Mouse (Mus musculus): ENCODE results near the gene Mtcl1. TPM values are rescaled to one million over a fixed set of nuclear protein-coding genes. Genes with fewer than 3 reads are reported as not detected.

Gene Mtcl1
- total and polyA plus RNA-seq, 3 experiments: not detected

DNA sequence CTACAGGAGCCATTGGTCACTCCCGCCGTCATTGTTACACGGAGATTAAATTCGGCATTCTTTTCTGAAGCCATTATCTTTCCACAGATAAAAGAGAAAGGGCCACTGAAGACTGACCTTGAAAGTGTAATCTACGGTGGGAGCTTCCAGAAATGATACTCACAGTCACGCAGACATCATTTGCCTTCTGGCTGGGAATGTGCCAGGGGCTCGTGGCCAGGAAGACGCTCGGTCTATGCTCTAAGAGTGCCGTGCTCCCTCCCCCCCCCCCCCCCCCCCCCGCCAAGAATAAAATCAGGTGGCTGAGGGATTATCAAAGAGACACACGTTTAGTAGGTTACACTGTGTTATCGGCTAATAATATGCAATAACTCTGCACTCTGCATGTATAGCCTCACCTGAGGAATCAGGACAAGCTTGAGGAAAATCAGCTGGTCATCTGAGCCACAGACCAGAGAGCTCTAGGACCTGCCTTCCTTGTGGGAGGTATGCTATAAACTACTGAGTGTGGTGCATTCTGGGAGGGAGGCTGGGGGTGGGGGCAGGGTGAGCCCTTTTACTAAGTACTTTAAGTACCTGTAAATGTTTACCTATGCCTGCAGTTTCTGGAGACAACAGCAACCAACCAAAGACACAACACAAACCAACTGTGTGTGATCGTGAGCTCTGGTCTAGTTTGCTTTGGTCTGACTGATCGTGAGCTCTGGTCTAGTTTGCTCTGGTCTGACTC lies 87.1 kb downstream of the Mtcl1 start:
- DNase-seq (ENCODE audit: extremely low read depth): no peak
- Histone ChIP-seq H3K27me3 (replicated peaks) (no peaks in the 10 kb centered on the region), H3K9me3 (replicated peaks; ENCODE audit: low read length) (peaks cover 62% of the 10 kb centered on the region), H3K9ac (ENCODE audit: insufficient read depth, low read depth) (no peak overlapping the region), H3K4me1 (ENCODE audit: control insufficient read depth in 1 of 2, insufficient read depth in 2 of 2) (no peaks in the 10 kb centered on the region), H3K79me2 (replicated peaks; ENCODE audit: control insufficient read depth, extremely low read depth, insufficient read depth, poor library complexity, severe bottlenecking) (no peaks in the 10 kb centered on the region), H3K36me3 (replicated peaks in 1 of 2; ENCODE audit: control insufficient read depth in 1 of 2, insufficient read depth in 1 of 2, low read length in 1 of 2) (no peaks in the 10 kb centered on the region), H3K4me2 (ENCODE audit: insufficient read depth, low read depth, poor library complexity, severe bottlenecking) (no peak overlapping the region), H3K27ac (ENCODE audit: insufficient read depth, low read depth) (no peak overlapping the region), H3K4me3 (replicated peaks in 1 of 3; ENCODE audit: low read depth in 2 of 3, low read length in 2 of 3, poor library complexity in 1 of 3) (no peak overlapping the region)
- dilution Hi-C loops (cut with MboI; ENCODE audit: extremely low pct_ligation_motif_present, extremely low pct_unique_long_range_greater_than_20kb, low sequenced_read_pairs): no loop called here
- TF ChIP-seq ZNF384 (IDR thresholded peaks at IDR 0.05; ENCODE audit: low read depth, low read length) (no peak), EP300 (IDR thresholded peaks at IDR 0.05; ENCODE audit: low read length) (no peak), CHD2 (IDR thresholded peaks at IDR 0.05; ENCODE audit: low read length) (no peak), MEF2A (IDR thresholded peaks at IDR 0.05; ENCODE audit: borderline replicate concordance, low read depth, low read length) (no peak), JUN (IDR thresholded peaks at IDR 0.05; ENCODE audit: insufficient read depth, low read depth, low read length) (no peak), ZMIZ1 (IDR thresholded peaks at IDR 0.05; ENCODE audit: low read depth, low read length) (no peak), PAX5 (IDR thresholded peaks at IDR 0.05; ENCODE audit: low read length) (no peak), JUND (conservative IDR thresholded peaks at IDR 0.05; ENCODE audit: low read depth, low read length) (no peak), ZC3H11A (IDR thresholded peaks at IDR 0.05; ENCODE audit: low read depth, low read length) (no peak), TBP (conservative IDR thresholded peaks at IDR 0.05; ENCODE audit: low read depth, low read length) (no peak), SIN3A (IDR thresholded peaks at IDR 0.05; ENCODE audit: low read length) (no peak), POLR2A (IDR thresholded peaks at IDR 0.05; ENCODE audit: low read depth, low read length) (no peak), GABPA (IDR thresholded peaks at IDR 0.05; ENCODE audit: insufficient replicate concordance, low read depth, low read length) (no peak), RCOR1 (conservative IDR thresholded peaks at IDR 0.05; ENCODE audit: low read depth, low read length) (no peak), E2F4 (IDR thresholded peaks at IDR 0.05; ENCODE audit: insufficient replicate concordance, low read depth, low read length) (no peak)
- in situ Hi-C loops (cut with MboI; ENCODE audit: low pct_ligation_motif_present, low pct_unique_long_range_greater_than_20kb, low sequenced_read_pairs): no loop called here

DNA sequence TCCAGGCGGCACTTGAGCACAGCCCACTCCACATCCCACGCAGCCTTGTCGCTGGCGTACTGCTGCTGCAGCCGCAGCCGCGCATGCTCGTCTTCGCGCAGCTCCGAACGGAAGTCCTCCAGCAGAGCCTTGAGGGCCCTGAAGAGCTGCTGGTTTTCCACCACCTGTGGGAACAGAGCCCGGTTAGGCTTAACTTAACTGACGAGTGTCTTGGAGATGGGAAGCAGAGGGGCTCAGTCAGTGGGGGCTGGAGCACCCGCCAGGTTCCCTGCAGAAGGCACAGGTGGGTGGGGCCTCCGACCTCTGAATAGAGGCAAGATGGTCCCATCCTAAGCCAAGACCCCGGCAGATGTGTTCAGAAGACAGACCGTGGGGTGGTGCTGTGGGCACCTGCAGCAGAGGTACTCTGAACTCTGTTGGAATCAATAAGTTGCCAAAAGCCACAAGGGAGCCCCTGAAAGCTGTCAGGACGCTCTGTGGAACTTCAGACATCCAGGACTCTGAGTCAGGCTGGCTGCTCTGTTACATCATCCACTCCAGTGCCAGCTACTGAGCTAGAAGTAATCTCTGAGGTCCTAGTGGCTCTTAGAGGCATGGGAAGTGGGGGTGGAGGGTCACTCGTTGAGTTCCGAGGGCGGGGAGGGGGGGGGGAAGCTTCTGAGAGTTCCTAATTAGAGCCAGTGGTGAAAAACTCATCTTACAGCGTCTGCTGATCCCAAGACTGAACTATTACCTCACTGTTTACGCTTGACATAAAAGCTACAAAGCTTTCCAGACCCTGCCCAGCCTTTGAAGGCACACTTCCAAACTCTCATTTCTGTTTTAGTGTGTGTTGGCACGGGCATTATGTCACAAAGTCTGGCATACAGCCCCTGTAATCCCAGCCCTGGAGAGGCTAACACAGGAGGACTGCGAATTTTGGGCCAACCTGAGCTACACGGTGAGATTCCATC lies 91.2 kb downstream of the Mtcl1 start:
- in situ Hi-C loops (cut with MboI; ENCODE audit: low pct_ligation_motif_present, low pct_unique_long_range_greater_than_20kb, low sequenced_read_pairs) (no loop called here), dilution Hi-C loops (cut with MboI; ENCODE audit: extremely low pct_ligation_motif_present, extremely low pct_unique_long_range_greater_than_20kb, low sequenced_read_pairs) (no loop called here)
- DNase-seq (ENCODE audit: extremely low read depth): no peak
- Histone ChIP-seq H3K9me3 (replicated peaks; ENCODE audit: low read length) (peaks cover 65% of the 10 kb centered on the region), H3K36me3 (replicated peaks in 1 of 2; ENCODE audit: control insufficient read depth in 1 of 2, insufficient read depth in 1 of 2, low read length in 1 of 2) (no peaks in the 10 kb centered on the region), H3K27ac (ENCODE audit: insufficient read depth, low read depth) (no peak overlapping the region), H3K79me2 (replicated peaks; ENCODE audit: control insufficient read depth, extremely low read depth, insufficient read depth, poor library complexity, severe bottlenecking) (no peaks in the 10 kb centered on the region), H3K4me2 (ENCODE audit: insufficient read depth, low read depth, poor library complexity, severe bottlenecking) (no peak overlapping the region), H3K9ac (ENCODE audit: insufficient read depth, low read depth) (no peak overlapping the region), H3K4me3 (replicated peaks in 1 of 3; ENCODE audit: low read depth in 2 of 3, low read length in 2 of 3, poor library complexity in 1 of 3) (no peak overlapping the region), H3K4me1 (ENCODE audit: control insufficient read depth in 1 of 2, insufficient read depth in 2 of 2) (no peaks in the 10 kb centered on the region), H3K27me3 (replicated peaks) (no peaks in the 10 kb centered on the region)
- TF ChIP-seq ELF1 (IDR thresholded peaks at IDR 0.05; ENCODE audit: low read depth, low read length): no peak
- no peak for TF ChIP-seq IRF4 (IDR thresholded peaks at IDR 0.05; ENCODE audit: low read depth, low read length)
- no peak for TF ChIP-seq ZC3H11A (IDR thresholded peaks at IDR 0.05; ENCODE audit: low read depth, low read length)
- TF ChIP-seq RCOR1 (conservative IDR thresholded peaks at IDR 0.05; ENCODE audit: low read depth, low read length): no peak
- no peak for TF ChIP-seq TBP (conservative IDR thresholded peaks at IDR 0.05; ENCODE audit: low read depth, low read length)
- no peak for TF ChIP-seq CHD2 (IDR thresholded peaks at IDR 0.05; ENCODE audit: low read length)
- no peak for TF ChIP-seq SIN3A (IDR thresholded peaks at IDR 0.05; ENCODE audit: low read length)
- TF ChIP-seq MAX (IDR thresholded peaks at IDR 0.05; ENCODE audit: low read length): no peak

All from CH12.LX (cell line).